Mouse (Mus musculus) forebrain, embryonic 12.5 days (tissue): ENCODE measurements around the gene Hexa. TPM values are rescaled to one million over a fixed set of nuclear protein-coding genes. Genes with fewer than 3 reads are reported as not detected.
A peak's percentile ranks its signal among the peaks of the same experiment; 100 is the strongest.

Experiments
- ATAC-seq: fragments of 200-750 bp; cut with Nextera tagmentation; 2 replicates; pipeline ENCODE4 v1.8.0; 2017; ENCODE audit warnings: moderate TSS enrichment; ENCODE audit not compliant: low FRiP score
- H3K27ac ChIP-seq: fragments of 300-500 bp; sonication (generic); 2 replicates; pipeline ENCODE4 v1.5.1; 2016; ENCODE audit warnings: mild to moderate bottlenecking
- H3K27me3 ChIP-seq: fragments of 300-500 bp; sonication (generic); 2 replicates; pipeline ENCODE4 v1.6.1; 2016; ENCODE audit warnings: mild to moderate bottlenecking
- H3K36me3 ChIP-seq: fragments of 300-500 bp; sonication (generic); replicated peaks from 2 replicates; pipeline ENCODE4 v1.6.1; 2016; ENCODE audit warnings: mild to moderate bottlenecking
- H3K4me1 ChIP-seq: fragments of 300-500 bp; sonication (generic); 2 replicates; pipeline ENCODE4 v1.6.1; 2016
- H3K4me2 ChIP-seq: fragments of 300-500 bp; sonication (generic); 2 replicates; pipeline ENCODE4 v1.6.1; 2016; ENCODE audit warnings: mild to moderate bottlenecking, moderate library complexity
- H3K4me3 ChIP-seq: fragments of 300-500 bp; sonication (generic); replicated peaks from 2 replicates; pipeline ENCODE4 v1.5.1; 2016; ENCODE audit warnings: mild to moderate bottlenecking
- H3K9ac ChIP-seq: fragments of 300-500 bp; sonication (generic); 2 replicates; pipeline ENCODE4 v1.6.1; 2016; ENCODE audit warnings: mild to moderate bottlenecking
- H3K9me3 ChIP-seq: fragments of 300-500 bp; sonication (generic); 2 replicates; pipeline ENCODE4 v1.6.1; 2016
- WGBS: fragments of 180-500 bp; shearing (Covaris S2); methylation state at CpG from one replicate; pipeline ENCODE4 v1.1.7; 2016; 5-methylcytosine and 5-hydroxymethylcytosine counted together
- polyA plus RNA-seq: library from polyadenylated mRNA; unstranded; fragments of >200 nt; fragmentation: Nextera tagmentation; extraction: Ambion mirVana; gene quantifications from 2 replicates; pipeline ENCODE4 v1.2.1, GENCODE M21; 2016

Hexa gene
- 37.1 and 43.3 TPM in 2 replicates for polyA plus RNA-seq

- peak within 1 kb of the TSS; percentile 61 for H3K4me3 ChIP-seq
- peaks cover 26% of the 10 kb centered on the region for H3K4me1 ChIP-seq
- peak within 1 kb of the TSS; percentile 88 for H3K4me2 ChIP-seq
- H3K9me3 ChIP-seq = no peaks in the 10 kb centered on the region
- 4% methylated on average over 55 of the region's 55 CpGs for WGBS
- peak; percentile 89 for ATAC-seq
- H3K27ac ChIP-seq = no peak within 1 kb of the TSS
- peak within 1 kb of the TSS; percentile 74 for H3K9ac ChIP-seq
- no peaks in the 10 kb centered on the region for H3K27me3 ChIP-seq
- H3K36me3 ChIP-seq = no peaks in the 10 kb centered on the region
Observed at GRCm38 (mm10) chr9:59539441-59540137, at the start of gene Hexa, which contains the start of gene Tmem202. Hexa (plus strand) TSS chr9:59539540. Tmem202 (minus strand) TSS chr9:59539847.

GRCm38 (mm10) chr9:59508146-59508545 lies 31.2 kb upstream of the Hexa start:
- Histone ChIP-seq H3K27me3 (no peaks in the 10 kb centered on the region), H3K36me3 (no peaks in the 10 kb centered on the region), H3K9me3 (no peaks in the 10 kb centered on the region), H3K9ac (no peak overlapping the region), H3K27ac (no peak overlapping the region), H3K4me1 (no peaks in the 10 kb centered on the region), H3K4me2 (no peak overlapping the region), H3K4me3 (no peak overlapping the region)
- 85% methylated on average over 1 of the region's 1 CpGs for WGBS
- no peak for ATAC-seq

GRCm38 (mm10) chr9:59512381-59512780 lies 27.0 kb upstream of the Hexa start:
- no peak overlapping the region for H3K4me2 ChIP-seq
- no peak overlapping the region for H3K9ac ChIP-seq
- no peaks in the 10 kb centered on the region for H3K27me3 ChIP-seq
- 53% methylated on average over 4 of the region's 4 CpGs for WGBS
- no peak overlapping the region for H3K4me3 ChIP-seq
- ATAC-seq = no peak
- no peaks in the 10 kb centered on the region for H3K9me3 ChIP-seq
- H3K36me3 ChIP-seq = no peaks in the 10 kb centered on the region
- H3K4me1 ChIP-seq = no peaks in the 10 kb centered on the region
- no peak overlapping the region for H3K27ac ChIP-seq

GRCm38 (mm10) chr9:59515069-59515468 lies 24.3 kb upstream of the Hexa start:
- no peak overlapping the region for H3K9ac ChIP-seq
- no peak for ATAC-seq
- no peak overlapping the region for H3K4me2 ChIP-seq
- H3K27ac ChIP-seq = no peak overlapping the region
- 75% methylated on average over 3 of the region's 3 CpGs for WGBS
- H3K36me3 ChIP-seq = no peaks in the 10 kb centered on the region
- no peaks in the 10 kb centered on the region for H3K27me3 ChIP-seq
- no peak overlapping the region for H3K4me3 ChIP-seq
- no peaks in the 10 kb centered on the region for H3K9me3 ChIP-seq
- no peaks in the 10 kb centered on the region for H3K4me1 ChIP-seq

GRCm38 (mm10) chr9:59517127-59517526 lies 22.2 kb upstream of the Hexa start:
- Histone ChIP-seq H3K36me3 (no peaks in the 10 kb centered on the region), H3K4me2 (no peak overlapping the region), H3K9ac (no peak overlapping the region), H3K27me3 (no peaks in the 10 kb centered on the region), H3K4me1 (no peaks in the 10 kb centered on the region), H3K27ac (no peak overlapping the region), H3K4me3 (no peak overlapping the region), H3K9me3 (no peaks in the 10 kb centered on the region)
- ATAC-seq = no peak
- WGBS = 58% methylated on average over 7 of the region's 7 CpGs

- Histone ChIP-seq H3K4me3 (no peak overlapping the region), H3K27ac (no peak overlapping the region), H3K36me3 (no peaks in the 10 kb centered on the region), H3K9ac (no peak overlapping the region), H3K27me3 (no peaks in the 10 kb centered on the region), H3K9me3 (no peaks in the 10 kb centered on the region), H3K4me2 (no peak overlapping the region), H3K4me1 (no peaks in the 10 kb centered on the region)
- 85% methylated on average over 5 of the region's 5 CpGs for WGBS
- ATAC-seq = no peak
Observed at GRCm38 (mm10) chr9:59518976-59519375, 20.4 kb upstream of the Hexa start.

- WGBS = 84% methylated on average over 2 of the region's 2 CpGs
- Histone ChIP-seq H3K4me1 (no peaks in the 10 kb centered on the region), H3K27me3 (no peaks in the 10 kb centered on the region), H3K9me3 (no peaks in the 10 kb centered on the region), H3K9ac (no peak overlapping the region), H3K4me3 (no peak overlapping the region), H3K4me2 (no peak overlapping the region), H3K36me3 (no peaks in the 10 kb centered on the region), H3K27ac (no peak overlapping the region)
- ATAC-seq = no peak
Observed at GRCm38 (mm10) chr9:59519396-59519795, 19.9 kb upstream of the Hexa start.

GRCm38 (mm10) chr9:59522906-59523305 lies 16.4 kb upstream of the Hexa start:
- no peaks in the 10 kb centered on the region for H3K9me3 ChIP-seq
- H3K4me3 ChIP-seq = no peak overlapping the region
- WGBS = 77% methylated on average over 4 of the region's 4 CpGs
- H3K36me3 ChIP-seq = no peaks in the 10 kb centered on the region
- no peak for ATAC-seq
- no peaks in the 10 kb centered on the region for H3K27me3 ChIP-seq
- no peak overlapping the region for H3K27ac ChIP-seq
- H3K4me2 ChIP-seq = no peak overlapping the region
- H3K4me1 ChIP-seq = no peaks in the 10 kb centered on the region
- H3K9ac ChIP-seq = no peak overlapping the region

- Histone ChIP-seq H3K27ac (no peak overlapping the region), H3K4me3 (no peak overlapping the region), H3K36me3 (no peaks in the 10 kb centered on the region), H3K4me1 (no peaks in the 10 kb centered on the region), H3K27me3 (no peaks in the 10 kb centered on the region), H3K9ac (no peak overlapping the region), H3K9me3 (no peaks in the 10 kb centered on the region), H3K4me2 (no peak overlapping the region)
- WGBS = 83% methylated on average over 6 of the region's 6 CpGs
- ATAC-seq = no peak
Observed at GRCm38 (mm10) chr9:59526727-59527126, 12.6 kb upstream of the Hexa start.

GRCm38 (mm10) chr9:59527580-59527979 lies 11.8 kb upstream of the Hexa start:
- Histone ChIP-seq H3K9me3 (no peaks in the 10 kb centered on the region), H3K4me2 (no peak overlapping the region), H3K27me3 (no peaks in the 10 kb centered on the region), H3K4me3 (no peak overlapping the region), H3K9ac (no peak overlapping the region), H3K4me1 (0 out of 2 replicates have a peak, but pooled peaks cover 3% of the 10 kb centered on the region), H3K27ac (no peak overlapping the region), H3K36me3 (no peaks in the 10 kb centered on the region)
- no peak for ATAC-seq
- 86% methylated on average over 3 of the region's 3 CpGs for WGBS

- Histone ChIP-seq H3K4me3 (no peak overlapping the region), H3K27me3 (no peaks in the 10 kb centered on the region), H3K9ac (no peak overlapping the region), H3K36me3 (no peaks in the 10 kb centered on the region), H3K9me3 (no peaks in the 10 kb centered on the region), H3K4me1 (0 out of 2 replicates have a peak, but pooled peaks cover 3% of the 10 kb centered on the region), H3K4me2 (no peak overlapping the region), H3K27ac (no peak overlapping the region)
- WGBS = 93% methylated on average over 2 of the region's 2 CpGs
- no peak for ATAC-seq
Observed at GRCm38 (mm10) chr9:59528274-59528673, 11.1 kb upstream of the Hexa start.

- Histone ChIP-seq H3K36me3 (no peaks in the 10 kb centered on the region), H3K4me1 (0 out of 2 replicates have a peak, but pooled peaks cover 3% of the 10 kb centered on the region), H3K9me3 (no peaks in the 10 kb centered on the region), H3K9ac (no peak overlapping the region), H3K27me3 (no peaks in the 10 kb centered on the region), H3K27ac (0 out of 2 replicates have a peak overlapping the region, but pooled peaks have one; percentile 36), H3K4me3 (no peak overlapping the region), H3K4me2 (no peak overlapping the region)
- 15% methylated on average over 5 of the region's 5 CpGs for WGBS
- no peak for ATAC-seq
Observed at GRCm38 (mm10) chr9:59531645-59532044, 7.7 kb upstream of the Hexa start.

GRCm38 (mm10) chr9:59533422-59533821 lies 5.9 kb upstream of the Hexa start:
- no peak overlapping the region for H3K4me3 ChIP-seq
- no peak for ATAC-seq
- 0 out of 2 replicates have a peak, but pooled peaks cover 3% of the 10 kb centered on the region for H3K4me1 ChIP-seq
- no peak overlapping the region for H3K27ac ChIP-seq
- H3K9me3 ChIP-seq = no peaks in the 10 kb centered on the region
- no peaks in the 10 kb centered on the region for H3K36me3 ChIP-seq
- no peaks in the 10 kb centered on the region for H3K27me3 ChIP-seq
- H3K9ac ChIP-seq = no peak overlapping the region
- no peak overlapping the region for H3K4me2 ChIP-seq
- WGBS = 65% methylated on average over 2 of the region's 2 CpGs
